Mouse (Mus musculus) liver, postnatal 0 days (tissue): Measurements from ENCODE around the gene Tmem156.
A peak's percentile ranks its signal among the peaks of the same experiment; 100 is the strongest.

Experiments
- CTCF ChIP-seq: sonication (generic); IDR thresholded peaks from 2 replicates; pipeline ENCODE4 v1.5.1; 2016; ENCODE audit warnings: antibody characterized with exemption, low read depth
- EP300 ChIP-seq: IDR thresholded peaks from 2 replicates; pipeline ENCODE4 v1.6.1; 2016; ENCODE audit warnings: antibody characterized with exemption, low read depth, mild to moderate bottlenecking

DNA sequence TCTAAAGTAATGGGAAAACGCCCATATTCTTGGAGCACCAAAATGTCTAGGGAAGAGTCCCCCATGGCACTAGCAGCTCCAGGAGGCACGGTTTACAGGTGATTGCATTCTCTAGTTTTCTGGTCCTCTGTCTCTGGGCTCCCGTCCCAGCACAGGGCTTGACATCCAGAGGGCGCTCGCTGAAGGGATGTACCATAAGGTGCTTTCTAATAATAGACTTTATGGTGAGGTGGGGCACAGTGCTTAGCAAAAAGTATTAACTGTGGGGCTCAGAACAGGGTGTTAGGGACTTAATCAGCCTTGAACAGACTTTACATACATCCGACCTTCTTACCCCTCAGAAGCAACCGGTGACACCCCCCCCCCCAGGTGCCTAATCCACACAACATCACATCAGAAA is 17.2 kb downstream of the Tmem156 start:
- TF ChIP-seq CTCF (peak; percentile 30), EP300 (no peak)
